Mouse (Mus musculus): ENCODE measurements at regions not wholly inside any gene's neighbourhood (a gene's known extent, or its start where the extent isn't known, plus 50 kb on each side); places are given as distances from the start of the nearest gene placed in this dataset.

DNA sequence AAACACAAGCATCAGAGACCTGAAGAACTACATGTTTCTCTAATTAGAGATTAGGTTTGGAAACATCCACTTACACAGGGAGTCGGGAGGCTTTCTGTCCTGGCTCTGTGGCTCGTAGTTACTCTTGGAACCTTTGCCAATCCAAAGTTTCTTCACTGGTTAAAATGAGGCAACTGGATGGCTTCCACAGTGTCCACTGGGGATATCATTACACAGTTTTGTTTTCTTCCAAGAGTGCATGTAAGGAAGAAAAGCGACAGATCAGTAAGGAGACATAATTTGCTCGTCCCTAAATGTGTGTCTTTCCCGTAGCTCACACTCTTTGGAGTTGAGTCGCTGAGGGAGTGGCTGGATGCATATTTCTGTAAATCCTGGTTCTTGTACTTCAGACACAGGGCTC, 1325.4 kb upstream of the Zeb2 start:
- in situ Hi-C loops (cut with MboI; ENCODE audit: low sequenced_read_pairs in 2 of 2, unreplicated experiment in 2 of 2), result no loop called here
- Histone ChIP-seq H3K9ac (ENCODE audit: insufficient read depth, low read depth, low read length, poor library complexity, severe bottlenecking) (no peak overlapping the region), H3K9me3 (ENCODE audit: control insufficient read depth, insufficient read depth, low read depth, low read length) (no peaks in the 10 kb centered on the region), H3K4me1 (ENCODE audit: control insufficient read depth in 2 of 2, insufficient read depth in 2 of 2, low read length in 2 of 2, poor library complexity in 1 of 2) (no peaks in the 10 kb centered on the region), H3K27ac (ENCODE audit: insufficient read depth, low read depth, low read length, poor library complexity, severe bottlenecking) (no peak overlapping the region), H3K36me3 (ENCODE audit: control insufficient read depth, insufficient read depth, low read length, poor library complexity, severe bottlenecking) (no peaks in the 10 kb centered on the region), H3K4me3 (ENCODE audit: insufficient read depth in 1 of 2, low read depth in 1 of 2, low read length in 2 of 2, poor library complexity in 1 of 2, severe bottlenecking in 1 of 2) (no peak overlapping the region)
- TF ChIP-seq HCFC1 (IDR thresholded peaks at IDR 0.05; ENCODE audit: borderline replicate concordance, insufficient read depth, low read length), result no peak
- no peak for TF ChIP-seq ZC3H11A (IDR thresholded peaks at IDR 0.05; ENCODE audit: borderline replicate concordance, low read depth, low read length)
- TF ChIP-seq CHD2 (IDR thresholded peaks at IDR 0.05; ENCODE audit: low read depth, low read length), result no peak
- TF ChIP-seq ZNF384 (IDR thresholded peaks at IDR 0.05; ENCODE audit: low read depth, low read length), result no peak
- no peak for TF ChIP-seq MAFK (IDR thresholded peaks at IDR 0.05; ENCODE audit: insufficient read depth, low read depth, low read length)
- no peak for DNase-seq (ENCODE audit: low read depth, low spot score)

DNA sequence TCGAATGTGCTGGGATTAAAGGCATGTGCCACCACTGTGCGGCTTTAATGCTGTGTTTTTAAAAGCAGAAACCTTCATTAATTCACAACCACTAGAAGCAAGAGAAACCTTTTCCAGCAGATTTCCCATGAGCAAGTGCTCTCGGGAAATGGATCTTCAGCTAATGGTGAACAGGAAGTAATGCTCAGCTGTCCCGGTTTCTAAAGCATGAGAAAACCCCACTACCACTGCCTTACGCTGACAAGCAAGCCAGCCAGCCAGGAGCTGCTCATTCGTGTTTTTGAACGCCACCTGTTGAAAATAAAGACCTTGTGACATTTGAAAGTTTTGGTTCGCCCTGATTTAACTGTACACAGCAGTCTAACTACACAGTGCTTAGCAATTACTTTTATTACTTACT, 1324.7 kb upstream of the Zeb2 start:
- H3K4me1 ChIP-seq (ENCODE audit: control insufficient read depth in 2 of 2, insufficient read depth in 2 of 2, low read length in 2 of 2, poor library complexity in 1 of 2), result no peaks in the 10 kb centered on the region
- TF ChIP-seq CHD2 (IDR thresholded peaks at IDR 0.05; ENCODE audit: low read depth, low read length) (no peak), ZNF384 (IDR thresholded peaks at IDR 0.05; ENCODE audit: low read depth, low read length) (no peak), ZC3H11A (IDR thresholded peaks at IDR 0.05; ENCODE audit: borderline replicate concordance, low read depth, low read length) (no peak), HCFC1 (IDR thresholded peaks at IDR 0.05; ENCODE audit: borderline replicate concordance, insufficient read depth, low read length) (no peak), MAFK (IDR thresholded peaks at IDR 0.05; ENCODE audit: insufficient read depth, low read depth, low read length) (no peak)
- no peak for DNase-seq (ENCODE audit: low read depth, low spot score)
- no peak overlapping the region for H3K4me3 ChIP-seq (ENCODE audit: insufficient read depth in 1 of 2, low read depth in 1 of 2, low read length in 2 of 2, poor library complexity in 1 of 2, severe bottlenecking in 1 of 2)
- H3K9ac ChIP-seq (ENCODE audit: insufficient read depth, low read depth, low read length, poor library complexity, severe bottlenecking), result no peak overlapping the region
- H3K36me3 ChIP-seq (ENCODE audit: control insufficient read depth, insufficient read depth, low read length, poor library complexity, severe bottlenecking), result no peaks in the 10 kb centered on the region
- no peak overlapping the region for H3K27ac ChIP-seq (ENCODE audit: insufficient read depth, low read depth, low read length, poor library complexity, severe bottlenecking)
- in situ Hi-C loops (cut with MboI; ENCODE audit: low sequenced_read_pairs in 2 of 2, unreplicated experiment in 2 of 2), result no loop called here
- H3K9me3 ChIP-seq (ENCODE audit: control insufficient read depth, insufficient read depth, low read depth, low read length), result no peaks in the 10 kb centered on the region

DNA sequence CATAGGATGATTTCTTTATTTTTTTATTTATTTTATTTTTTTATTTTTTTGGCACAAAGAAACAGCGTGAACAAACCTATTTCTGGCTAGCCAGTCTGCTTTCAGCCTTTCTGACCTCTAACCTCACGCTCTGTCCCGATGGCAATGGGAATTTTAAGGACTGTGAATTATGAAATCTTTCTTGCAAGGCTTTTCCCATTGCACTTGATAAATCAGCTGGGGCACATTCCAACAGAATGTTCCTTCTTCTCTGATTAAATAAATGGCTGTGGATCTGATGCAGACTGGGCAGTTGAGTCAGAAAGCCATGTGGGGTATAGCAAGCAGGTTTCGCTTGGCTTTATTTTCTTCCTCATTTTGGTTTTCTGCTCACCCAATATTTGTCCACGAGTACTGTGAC, 1324.2 kb upstream of the Zeb2 start:
- TF ChIP-seq ZNF384 (IDR thresholded peaks at IDR 0.05; ENCODE audit: low read depth, low read length), result no peak
- no peak for TF ChIP-seq HCFC1 (IDR thresholded peaks at IDR 0.05; ENCODE audit: borderline replicate concordance, insufficient read depth, low read length)
- TF ChIP-seq CHD2 (IDR thresholded peaks at IDR 0.05; ENCODE audit: low read depth, low read length), result no peak
- no peak for TF ChIP-seq MAFK (IDR thresholded peaks at IDR 0.05; ENCODE audit: insufficient read depth, low read depth, low read length)
- TF ChIP-seq ZC3H11A (IDR thresholded peaks at IDR 0.05; ENCODE audit: borderline replicate concordance, low read depth, low read length), result no peak
- no peaks in the 10 kb centered on the region for H3K4me1 ChIP-seq (ENCODE audit: control insufficient read depth in 2 of 2, insufficient read depth in 2 of 2, low read length in 2 of 2, poor library complexity in 1 of 2)
- DNase-seq (ENCODE audit: low read depth, low spot score), result no peak

DNA sequence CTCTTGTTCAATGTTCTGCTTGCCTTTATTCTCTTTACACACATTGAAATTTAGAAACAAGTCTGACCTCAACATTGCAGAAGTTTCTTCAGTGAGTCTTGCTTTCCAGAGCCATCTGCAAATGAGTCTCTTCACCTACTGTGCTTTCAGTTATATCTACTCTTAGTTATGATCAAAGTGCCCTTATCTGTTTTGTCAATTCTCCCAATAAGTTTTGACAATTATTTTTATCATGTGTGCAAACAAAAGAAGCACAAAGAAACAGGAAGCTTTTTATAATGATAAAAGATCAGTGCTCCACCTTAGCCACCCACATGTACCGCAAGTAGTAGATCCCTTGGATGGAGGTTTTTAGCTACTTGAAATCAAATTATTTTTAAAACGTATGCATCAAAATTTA, 1322.8 kb upstream of the Zeb2 start:
- in situ Hi-C loops (cut with MboI; ENCODE audit: low sequenced_read_pairs in 2 of 2, unreplicated experiment in 2 of 2), result no loop called here
- H3K27ac ChIP-seq (ENCODE audit: insufficient read depth, low read depth, low read length, poor library complexity, severe bottlenecking), result no peak overlapping the region
- no peaks in the 10 kb centered on the region for H3K9me3 ChIP-seq (ENCODE audit: control insufficient read depth, insufficient read depth, low read depth, low read length)
- no peaks in the 10 kb centered on the region for H3K4me1 ChIP-seq (ENCODE audit: control insufficient read depth in 2 of 2, insufficient read depth in 2 of 2, low read length in 2 of 2, poor library complexity in 1 of 2)
- TF ChIP-seq CHD2 (IDR thresholded peaks at IDR 0.05; ENCODE audit: low read depth, low read length) (no peak), MAFK (IDR thresholded peaks at IDR 0.05; ENCODE audit: insufficient read depth, low read depth, low read length) (no peak), HCFC1 (IDR thresholded peaks at IDR 0.05; ENCODE audit: borderline replicate concordance, insufficient read depth, low read length) (no peak), ZNF384 (IDR thresholded peaks at IDR 0.05; ENCODE audit: low read depth, low read length) (no peak), ZC3H11A (IDR thresholded peaks at IDR 0.05; ENCODE audit: borderline replicate concordance, low read depth, low read length) (no peak)
- H3K36me3 ChIP-seq (ENCODE audit: control insufficient read depth, insufficient read depth, low read length, poor library complexity, severe bottlenecking), result no peaks in the 10 kb centered on the region
- no peak overlapping the region for H3K9ac ChIP-seq (ENCODE audit: insufficient read depth, low read depth, low read length, poor library complexity, severe bottlenecking)
- DNase-seq (ENCODE audit: low read depth, low spot score), result no peak
- H3K4me3 ChIP-seq (ENCODE audit: insufficient read depth in 1 of 2, low read depth in 1 of 2, low read length in 2 of 2, poor library complexity in 1 of 2, severe bottlenecking in 1 of 2), result no peak overlapping the region

More for the DNA sequence above, 1324.2 kb upstream of the Zeb2 start:
- Histone ChIP-seq H3K9me3 (ENCODE audit: control insufficient read depth, insufficient read depth, low read depth, low read length) (no peaks in the 10 kb centered on the region), H3K9ac (ENCODE audit: insufficient read depth, low read depth, low read length, poor library complexity, severe bottlenecking) (no peak overlapping the region), H3K4me3 (ENCODE audit: insufficient read depth in 1 of 2, low read depth in 1 of 2, low read length in 2 of 2, poor library complexity in 1 of 2, severe bottlenecking in 1 of 2) (no peak overlapping the region), H3K27ac (ENCODE audit: insufficient read depth, low read depth, low read length, poor library complexity, severe bottlenecking) (no peak overlapping the region), H3K36me3 (ENCODE audit: control insufficient read depth, insufficient read depth, low read length, poor library complexity, severe bottlenecking) (no peaks in the 10 kb centered on the region)
- in situ Hi-C loops (cut with MboI; ENCODE audit: low sequenced_read_pairs in 2 of 2, unreplicated experiment in 2 of 2), result no loop called here

DNA sequence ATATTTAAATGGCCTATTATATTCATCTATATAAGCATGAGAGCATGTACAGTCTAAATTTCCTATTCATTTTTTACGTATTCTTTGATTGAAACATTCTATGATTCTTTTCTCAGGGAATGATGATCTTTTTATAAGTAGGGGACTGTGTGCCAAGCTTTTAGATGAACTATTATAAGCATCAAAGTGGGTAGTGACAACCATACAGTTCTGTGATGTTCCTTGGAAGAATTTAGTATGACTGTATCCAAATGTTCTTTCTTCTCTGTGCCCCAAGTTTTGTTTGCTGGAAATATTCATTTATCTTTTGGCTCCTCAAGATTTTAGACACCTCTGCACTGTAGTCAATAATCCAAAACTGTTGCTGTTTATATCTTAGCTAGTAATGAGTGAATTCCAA, 1301.1 kb upstream of the Zeb2 start:
- TF ChIP-seq ZNF384 (IDR thresholded peaks at IDR 0.05; ENCODE audit: low read depth, low read length) (no peak), MAFK (IDR thresholded peaks at IDR 0.05; ENCODE audit: insufficient read depth, low read depth, low read length) (no peak), HCFC1 (IDR thresholded peaks at IDR 0.05; ENCODE audit: borderline replicate concordance, insufficient read depth, low read length) (no peak), ZC3H11A (IDR thresholded peaks at IDR 0.05; ENCODE audit: borderline replicate concordance, low read depth, low read length) (no peak), CHD2 (IDR thresholded peaks at IDR 0.05; ENCODE audit: low read depth, low read length) (no peak)
- Histone ChIP-seq H3K9ac (ENCODE audit: insufficient read depth, low read depth, low read length, poor library complexity, severe bottlenecking) (no peak overlapping the region), H3K9me3 (ENCODE audit: control insufficient read depth, insufficient read depth, low read depth, low read length) (no peaks in the 10 kb centered on the region), H3K4me1 (ENCODE audit: control insufficient read depth in 2 of 2, insufficient read depth in 2 of 2, low read length in 2 of 2, poor library complexity in 1 of 2) (no peaks in the 10 kb centered on the region), H3K27ac (ENCODE audit: insufficient read depth, low read depth, low read length, poor library complexity, severe bottlenecking) (no peak overlapping the region), H3K4me3 (ENCODE audit: insufficient read depth in 1 of 2, low read depth in 1 of 2, low read length in 2 of 2, poor library complexity in 1 of 2, severe bottlenecking in 1 of 2) (no peak overlapping the region), H3K36me3 (ENCODE audit: control insufficient read depth, insufficient read depth, low read length, poor library complexity, severe bottlenecking) (no peaks in the 10 kb centered on the region)
- DNase-seq (ENCODE audit: low read depth, low spot score), result no peak
- in situ Hi-C loops (cut with MboI; ENCODE audit: low sequenced_read_pairs in 2 of 2, unreplicated experiment in 2 of 2), result no loop called here

Measured in ES-E14 (cell line).